Mouse (Mus musculus): ENCODE measurements around the gene Atf4. TPM values are rescaled to one million over a fixed set of nuclear protein-coding genes. Genes with fewer than 3 reads are reported as not detected.
A peak's percentile ranks its signal among the peaks of the same experiment; 100 is the strongest.

Atf4 gene
- total RNA-seq, 1 experiment = 250 TPM

DNA sequence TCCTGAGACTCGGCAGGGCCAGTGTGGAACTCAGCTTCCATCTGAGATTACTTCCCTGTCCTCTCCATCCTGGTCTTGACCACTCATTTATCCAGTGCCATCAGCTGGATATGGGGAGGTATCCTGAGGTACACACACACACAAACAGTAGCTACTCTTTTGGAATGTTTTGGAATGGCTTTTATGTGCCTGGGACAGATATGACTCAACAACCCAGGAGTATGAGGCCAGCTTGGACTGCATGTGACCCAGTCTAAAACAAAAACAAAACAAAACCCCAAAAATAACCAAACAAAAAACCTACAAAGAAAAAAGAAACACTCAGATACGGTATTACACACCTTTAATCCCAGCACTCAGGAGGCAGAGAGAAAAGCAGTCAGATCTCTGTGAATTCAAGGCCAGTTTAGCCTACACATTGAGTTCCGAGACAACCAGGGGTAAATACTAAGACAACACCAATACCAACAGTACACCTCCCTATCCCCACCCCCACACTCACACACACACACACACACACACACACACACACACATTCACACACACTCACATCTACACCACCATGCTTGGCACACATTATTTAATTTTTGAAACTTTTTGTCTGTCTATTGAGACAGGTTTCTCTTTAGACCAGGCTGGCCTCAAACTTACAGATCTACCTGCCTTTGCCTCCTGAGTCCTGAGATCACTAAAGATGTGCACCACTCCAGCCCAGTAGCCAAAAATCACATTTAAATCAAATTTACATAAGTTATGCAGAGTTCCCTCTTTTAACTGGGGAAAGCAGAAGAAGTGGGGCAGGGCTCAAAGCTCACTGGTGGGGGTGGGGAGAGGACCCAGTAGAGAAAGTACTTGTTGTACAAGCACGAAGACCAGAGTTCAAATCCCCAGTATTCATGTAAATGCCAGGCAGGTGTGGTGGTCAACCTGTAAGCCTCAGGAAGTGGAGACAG, 35.0 kb upstream of the Atf4 start:
- in situ Hi-C loops (cut with MboI; ENCODE audit: low sequenced_read_pairs in 2 of 2, unreplicated experiment in 2 of 2) = loop anchor here in 1 of 2 experiments (10.0 kb wide), 1 partner anchor 105 kb away; no protein-coding TSS in a partner anchor
- DNase-seq (ENCODE audit: low read depth, low spot score) = no peak
- Histone ChIP-seq H3K4me3 (ENCODE audit: insufficient read depth in 1 of 2, low read depth in 1 of 2, low read length in 2 of 2, poor library complexity in 1 of 2, severe bottlenecking in 1 of 2) (peak overlapping the region; percentile 34 to 49), H3K4me1 (ENCODE audit: control insufficient read depth in 2 of 2, insufficient read depth in 2 of 2, low read length in 2 of 2, poor library complexity in 1 of 2) (peaks cover 4 to 9% of the 10 kb centered on the region in 2 experiments; a peak in 1 of 4 replicates), H3K27ac (ENCODE audit: insufficient read depth, low read depth, low read length, poor library complexity, severe bottlenecking) (peak overlapping the region; percentile 93), H3K9me3 (ENCODE audit: control insufficient read depth, insufficient read depth, low read depth, low read length) (no peaks in the 10 kb centered on the region), H3K36me3 (ENCODE audit: control insufficient read depth, insufficient read depth, low read length, poor library complexity, severe bottlenecking) (no peaks in the 10 kb centered on the region), H3K9ac (ENCODE audit: insufficient read depth, low read depth, low read length, poor library complexity, severe bottlenecking) (peak overlapping the region; percentile 67)
- TF ChIP-seq MAFK (IDR thresholded peaks at IDR 0.05; ENCODE audit: insufficient read depth, low read depth, low read length) (no peak), ZC3H11A (IDR thresholded peaks at IDR 0.05; ENCODE audit: borderline replicate concordance, low read depth, low read length) (no peak), ZNF384 (IDR thresholded peaks at IDR 0.05; ENCODE audit: low read depth, low read length) (no peak)

DNA sequence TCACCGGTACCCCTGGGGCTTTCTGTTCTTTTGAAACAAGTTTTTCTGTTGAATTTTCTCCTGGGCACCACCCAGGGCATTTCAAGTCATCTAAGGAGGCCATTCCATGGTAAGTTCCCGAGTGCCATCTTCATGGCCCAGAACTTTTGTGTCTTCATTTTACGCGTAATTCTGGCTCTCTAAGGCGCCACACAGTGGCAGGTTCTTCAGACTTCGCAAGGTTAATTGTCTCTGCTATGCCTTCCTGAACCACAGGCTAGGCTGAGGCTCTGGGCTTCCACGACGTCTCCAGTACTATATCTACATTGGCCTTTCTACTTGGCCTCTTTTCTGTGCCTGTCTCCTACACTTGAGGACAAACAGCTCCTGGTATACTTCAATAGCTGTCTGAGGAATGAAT, 34.0 kb upstream of the Atf4 start:
- H3K4me1 ChIP-seq (ENCODE audit: control insufficient read depth in 2 of 2, insufficient read depth in 2 of 2, low read length in 2 of 2, poor library complexity in 1 of 2) = peaks cover 3 to 7% of the 10 kb centered on the region in 2 experiments; a peak in 1 of 4 replicates
- H3K27ac ChIP-seq (ENCODE audit: insufficient read depth, low read depth, low read length, poor library complexity, severe bottlenecking) = peak overlapping the region; percentile 35; the same call in 1 of the 2 replicates
- DNase-seq (ENCODE audit: low read depth, low spot score) = no peak
- no peaks in the 10 kb centered on the region for H3K9me3 ChIP-seq (ENCODE audit: control insufficient read depth, insufficient read depth, low read depth, low read length)
- TF ChIP-seq MAFK (IDR thresholded peaks at IDR 0.05; ENCODE audit: insufficient read depth, low read depth, low read length) = no peak
- no peak for TF ChIP-seq ZC3H11A (IDR thresholded peaks at IDR 0.05; ENCODE audit: borderline replicate concordance, low read depth, low read length)
- TF ChIP-seq CHD2 (IDR thresholded peaks at IDR 0.05; ENCODE audit: low read depth, low read length) = no peak
- TF ChIP-seq ZNF384 (IDR thresholded peaks at IDR 0.05; ENCODE audit: low read depth, low read length) = no peak
- no peak for TF ChIP-seq HCFC1 (IDR thresholded peaks at IDR 0.05; ENCODE audit: borderline replicate concordance, insufficient read depth, low read length)
- no peaks in the 10 kb centered on the region for H3K36me3 ChIP-seq (ENCODE audit: control insufficient read depth, insufficient read depth, low read length, poor library complexity, severe bottlenecking)
- H3K9ac ChIP-seq (ENCODE audit: insufficient read depth, low read depth, low read length, poor library complexity, severe bottlenecking) = no peak overlapping the region
- in situ Hi-C loops (cut with MboI; ENCODE audit: low sequenced_read_pairs in 2 of 2, unreplicated experiment in 2 of 2) = loop anchor here in 1 of 2 experiments (10.0 kb wide), 1 partner anchor 106 kb away; no protein-coding TSS in a partner anchor
- H3K4me3 ChIP-seq (ENCODE audit: insufficient read depth in 1 of 2, low read depth in 1 of 2, low read length in 2 of 2, poor library complexity in 1 of 2, severe bottlenecking in 1 of 2) = no peak overlapping the region

DNA sequence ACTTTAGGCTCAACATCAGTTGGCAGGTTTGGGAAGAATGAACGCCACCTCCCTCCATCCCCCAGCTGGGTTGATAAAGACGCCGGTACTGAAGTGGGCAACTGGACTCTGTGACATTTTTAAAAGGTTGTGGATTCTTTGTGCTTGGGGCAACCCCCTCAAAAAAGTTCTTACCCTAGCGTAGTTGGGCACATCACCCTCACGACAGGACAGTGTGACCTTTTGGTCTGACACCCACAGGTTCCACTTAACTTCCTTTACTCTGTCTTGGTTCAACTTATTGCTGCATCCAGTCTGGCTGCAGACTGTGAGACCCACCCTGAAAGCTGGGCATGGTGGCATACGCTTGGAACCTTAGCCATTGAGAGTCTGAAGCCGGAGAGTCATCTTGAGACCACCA, 31.2 kb upstream of the Atf4 start:
- no peak overlapping the region for H3K4me3 ChIP-seq (ENCODE audit: insufficient read depth in 1 of 2, low read depth in 1 of 2, low read length in 2 of 2, poor library complexity in 1 of 2, severe bottlenecking in 1 of 2)
- no peaks in the 10 kb centered on the region for H3K9me3 ChIP-seq (ENCODE audit: control insufficient read depth, insufficient read depth, low read depth, low read length)
- H3K27ac ChIP-seq (ENCODE audit: insufficient read depth, low read depth, low read length, poor library complexity, severe bottlenecking) = no peak overlapping the region
- no peak for DNase-seq (ENCODE audit: low read depth, low spot score)
- H3K4me1 ChIP-seq (ENCODE audit: control insufficient read depth in 2 of 2, insufficient read depth in 2 of 2, low read length in 2 of 2, poor library complexity in 1 of 2) = peaks cover 5 to 7% of the 10 kb centered on the region in 2 experiments; a peak in 1 of 4 replicates
- TF ChIP-seq HCFC1 (IDR thresholded peaks at IDR 0.05; ENCODE audit: borderline replicate concordance, insufficient read depth, low read length) = no peak
- TF ChIP-seq CHD2 (IDR thresholded peaks at IDR 0.05; ENCODE audit: low read depth, low read length) = no peak
- no peak for TF ChIP-seq ZC3H11A (IDR thresholded peaks at IDR 0.05; ENCODE audit: borderline replicate concordance, low read depth, low read length)
- TF ChIP-seq ZNF384 (IDR thresholded peaks at IDR 0.05; ENCODE audit: low read depth, low read length) = no peak
- TF ChIP-seq MAFK (IDR thresholded peaks at IDR 0.05; ENCODE audit: insufficient read depth, low read depth, low read length) = no peak
- H3K9ac ChIP-seq (ENCODE audit: insufficient read depth, low read depth, low read length, poor library complexity, severe bottlenecking) = no peak overlapping the region
- in situ Hi-C loops (cut with MboI; ENCODE audit: low sequenced_read_pairs in 2 of 2, unreplicated experiment in 2 of 2) = loop anchor here in 1 of 2 experiments (10.0 kb wide), 1 partner anchor 109 kb away; no protein-coding TSS in a partner anchor
- H3K36me3 ChIP-seq (ENCODE audit: control insufficient read depth, insufficient read depth, low read length, poor library complexity, severe bottlenecking) = no peaks in the 10 kb centered on the region

DNA sequence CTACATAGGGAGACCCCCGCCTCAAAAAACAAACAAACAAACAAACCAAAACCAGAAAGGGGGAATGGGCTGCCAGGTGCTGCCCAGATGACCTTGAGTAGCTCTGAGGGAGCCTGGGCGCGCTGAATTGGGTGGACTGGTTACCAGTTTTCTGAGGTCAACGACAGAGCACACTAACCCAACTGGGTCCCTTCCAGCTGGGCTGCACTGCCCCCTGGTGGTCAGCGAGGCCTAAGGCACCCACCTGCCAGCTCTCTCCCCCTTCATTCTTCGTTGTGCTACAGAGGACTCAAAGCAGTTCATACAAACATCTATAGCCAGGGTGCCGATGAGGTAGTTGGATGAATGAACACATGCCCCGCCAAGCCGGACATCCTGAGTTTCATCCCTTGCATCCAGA, 29.8 kb upstream of the Atf4 start:
- in situ Hi-C loops (cut with MboI; ENCODE audit: low sequenced_read_pairs in 2 of 2, unreplicated experiment in 2 of 2) = loop anchor here in 1 of 2 experiments (10.0 kb wide), 1 partner anchor 110 kb away; no protein-coding TSS in a partner anchor
- Histone ChIP-seq H3K4me1 (ENCODE audit: control insufficient read depth in 2 of 2, insufficient read depth in 2 of 2, low read length in 2 of 2, poor library complexity in 1 of 2) (peaks cover 5 to 9% of the 10 kb centered on the region in 2 experiments; a peak in 1 of 4 replicates), H3K27ac (ENCODE audit: insufficient read depth, low read depth, low read length, poor library complexity, severe bottlenecking) (no peak overlapping the region), H3K9me3 (ENCODE audit: control insufficient read depth, insufficient read depth, low read depth, low read length) (no peaks in the 10 kb centered on the region), H3K9ac (ENCODE audit: insufficient read depth, low read depth, low read length, poor library complexity, severe bottlenecking) (no peak overlapping the region; the same call in 1 of the 2 replicates), H3K36me3 (ENCODE audit: control insufficient read depth, insufficient read depth, low read length, poor library complexity, severe bottlenecking) (no peaks in the 10 kb centered on the region), H3K4me3 (ENCODE audit: insufficient read depth in 1 of 2, low read depth in 1 of 2, low read length in 2 of 2, poor library complexity in 1 of 2, severe bottlenecking in 1 of 2) (no peak overlapping the region)
- TF ChIP-seq ZC3H11A (IDR thresholded peaks at IDR 0.05; ENCODE audit: borderline replicate concordance, low read depth, low read length) = no peak
- TF ChIP-seq CHD2 (IDR thresholded peaks at IDR 0.05; ENCODE audit: low read depth, low read length) = no peak
- TF ChIP-seq HCFC1 (IDR thresholded peaks at IDR 0.05; ENCODE audit: borderline replicate concordance, insufficient read depth, low read length) = no peak
- DNase-seq (ENCODE audit: low read depth, low spot score) = peak; percentile 84
